Mouse (Mus musculus): ENCODE results near the gene Rchy1.

- no peak for TF ChIP-seq POLR2A (IDR thresholded peaks at IDR 0.05; ENCODE audit: borderline replicate concordance, insufficient read depth, low read length)
- no peak for TF ChIP-seq CTCF (IDR thresholded peaks at IDR 0.05; ENCODE audit: borderline replicate concordance, insufficient read depth, low read depth, low read length)
Observed at GRCm38 (mm10) chr5:91975758-91976157, 12.9 kb upstream of the Rchy1 start.

Measured in cerebellum, adult 2 months (tissue).